Mouse (Mus musculus) CD4-positive naive resting alpha-beta T cell, adult 76 days (primary cell): ENCODE results near the gene Tbrg4. TPM values are rescaled to one million over a fixed set of nuclear protein-coding genes. Genes with fewer than 3 reads are reported as not detected.

ENCODE experiments used
- total RNA-seq: library from RNA; stranded (reverse); gene quantifications from one replicate; pipeline ENCODE4 v1.2.4, GENCODE M21; 2023

The Tbrg4 gene
- 138 TPM for total RNA-seq

DNA sequence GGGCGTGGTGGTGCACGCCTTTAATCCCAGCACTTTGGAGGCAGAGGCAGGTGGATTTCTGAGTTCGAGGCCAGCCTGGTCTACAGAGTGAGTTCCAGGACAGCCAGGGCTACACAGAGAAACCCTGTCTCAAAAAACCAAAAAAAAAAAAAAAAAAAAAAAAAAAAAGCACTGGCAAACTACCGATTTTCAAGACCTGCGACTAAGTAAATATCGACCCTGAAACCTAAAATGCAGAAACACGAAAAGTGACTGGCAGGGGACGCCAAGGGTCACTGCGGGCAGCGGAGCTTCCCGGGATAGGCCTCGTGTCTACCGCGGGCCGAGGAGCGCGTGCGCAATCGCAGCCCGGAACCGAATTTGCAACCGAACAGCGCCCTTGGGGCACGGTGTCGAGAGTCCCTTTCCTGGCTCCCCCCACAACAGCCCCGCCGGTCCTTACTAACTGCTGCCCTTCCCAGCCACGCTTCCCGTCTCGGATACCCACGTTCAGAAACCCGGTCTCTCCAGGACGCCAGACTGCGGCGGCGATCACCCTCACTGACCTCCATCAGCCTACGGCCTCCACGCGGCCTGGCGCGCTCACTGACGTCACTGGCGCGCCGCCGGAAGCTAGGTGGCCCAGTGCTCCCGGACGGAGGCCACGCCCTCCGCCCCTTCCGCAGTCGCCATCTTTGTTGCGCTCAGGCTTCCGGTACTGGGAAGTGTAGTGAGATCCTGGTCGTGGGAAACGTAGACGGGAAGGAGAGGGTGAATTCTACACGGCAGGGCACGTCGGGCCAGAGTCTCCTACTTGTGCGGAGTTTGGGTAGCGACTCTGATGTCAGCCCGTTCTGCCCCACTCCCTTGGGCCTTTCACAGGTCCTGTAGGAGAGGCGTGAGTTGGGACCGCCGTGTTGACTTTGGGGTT is at the start of gene Tbrg4:
Gene Tbrg4, minus strand, starts transcription at position 590 of the 910 bp plus-strand sequence.

DNA sequence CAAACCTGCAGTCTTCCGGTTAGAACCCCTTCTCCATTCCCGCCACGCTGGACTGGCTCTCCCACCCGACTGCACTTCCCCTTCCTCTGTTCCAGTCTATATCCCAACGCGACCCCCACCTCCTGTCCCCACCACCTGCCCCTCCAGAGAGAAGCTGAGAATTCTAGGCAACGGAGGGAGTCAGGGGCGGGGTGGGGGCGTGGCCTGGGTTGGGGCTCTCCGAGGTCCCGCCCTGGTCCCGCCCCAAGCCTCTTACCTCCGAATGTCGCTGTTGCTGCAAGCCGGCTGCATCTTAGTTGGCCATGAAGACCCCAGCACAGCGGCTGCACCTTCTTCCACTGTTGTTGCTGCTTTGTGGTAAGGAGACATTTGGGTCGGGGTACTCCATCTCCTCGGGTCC is 32.4 kb upstream of the Tbrg4 start, which contains the start of gene Ramp3:
Gene Ramp3, plus strand, starts transcription at position 251 of the 400 bp plus-strand sequence.

DNA sequence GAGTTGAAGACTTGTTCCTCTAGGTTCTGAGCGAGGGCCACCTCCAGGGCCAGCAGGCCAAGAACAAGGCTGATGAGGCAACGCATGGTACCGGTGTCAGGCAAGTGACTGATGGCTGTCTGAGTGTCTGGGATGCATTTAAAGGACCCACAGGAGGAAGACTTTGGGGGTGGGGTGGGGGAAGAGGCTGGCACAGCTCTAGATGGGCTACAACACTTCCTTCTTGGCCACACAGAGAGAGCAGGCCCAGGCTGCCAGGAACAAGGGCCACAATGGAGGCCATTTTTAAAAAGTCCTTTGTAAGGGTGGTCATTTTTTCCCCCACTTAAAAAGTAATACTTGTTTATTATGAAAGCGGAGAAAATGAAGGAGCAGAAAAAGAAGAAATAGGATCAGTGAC is 12.7 kb upstream of the Tbrg4 start, which contains the start of gene Wap:
Gene Wap, minus strand, starts transcription at position 101 of the 400 bp plus-strand sequence.

DNA sequence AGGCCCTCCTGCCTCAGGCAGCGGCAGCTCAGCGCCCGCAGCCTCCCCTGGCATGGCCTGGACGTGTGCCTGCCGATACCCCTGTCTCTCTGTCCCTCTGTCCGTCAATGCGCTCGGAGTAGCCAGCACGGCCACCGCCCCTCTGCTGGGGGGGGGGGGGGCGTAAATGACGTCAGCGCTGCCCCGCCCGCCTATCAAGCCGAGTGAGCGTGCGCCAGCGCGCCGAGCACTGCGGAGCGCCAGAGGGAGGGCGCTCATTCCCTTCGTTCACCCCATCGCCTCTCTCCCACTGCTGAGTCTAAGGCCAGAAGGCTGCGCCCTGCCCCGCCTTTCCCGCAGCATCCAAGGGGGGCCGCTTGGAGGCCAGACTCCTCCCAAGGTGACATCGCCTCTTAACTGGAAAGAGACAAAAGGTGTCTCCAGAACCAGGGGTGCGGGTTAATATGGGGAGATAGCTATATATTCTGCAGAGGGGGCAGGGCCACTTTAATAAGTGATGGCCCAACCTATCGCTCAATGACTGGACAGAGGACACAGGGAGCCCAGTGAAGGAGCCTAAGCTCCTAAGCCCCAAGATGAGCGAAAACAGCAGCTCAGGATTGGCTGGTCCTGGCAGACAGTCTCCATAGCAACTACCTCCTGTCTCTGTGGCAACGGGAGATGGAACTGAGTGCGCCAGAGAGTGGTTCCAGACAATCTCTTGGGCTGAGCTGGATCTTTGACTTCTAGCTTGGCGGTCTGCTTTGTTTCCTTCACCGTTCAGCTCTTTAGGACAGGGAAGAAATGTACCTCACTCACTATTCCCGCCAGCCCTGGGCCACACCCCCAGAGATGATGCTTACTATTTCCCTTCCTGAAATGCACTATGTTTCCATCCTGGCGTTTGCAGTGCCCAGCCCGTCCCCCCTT is 20.1 kb downstream of the Tbrg4 start, which contains the start of gene Nacad:
Gene Nacad, minus strand, starts transcription at position 563 of the 909 bp plus-strand sequence.

Other genes with a start within 250 kb of the Tbrg4 start
- gene Zmiz2, start 237.0 kb downstream of the Tbrg4 start, total RNA-seq = 103 TPM
- 1,175 TPM for gene Ppia, start 210.6 kb downstream of the Tbrg4 start, total RNA-seq
- gene H2afv, start 181.6 kb downstream of the Tbrg4 start, total RNA-seq = 54.9 TPM
- 73.8 TPM for gene Purb, start 150.2 kb downstream of the Tbrg4 start, total RNA-seq
- 161 TPM for gene Myo1g, start 105.1 kb downstream of the Tbrg4 start, total RNA-seq
- gene Ccm2, start 79.2 kb downstream of the Tbrg4 start, total RNA-seq = 300 TPM
- not detected for gene Nacad, start 20.0 kb downstream of the Tbrg4 start, total RNA-seq
- not detected for gene Wap, start 12.6 kb upstream of the Tbrg4 start, total RNA-seq
- 45.9 TPM for gene Ramp3, start 32.5 kb upstream of the Tbrg4 start, total RNA-seq
- not detected for gene Gm11983, start 211.6 kb upstream of the Tbrg4 start, total RNA-seq